Comparison of ENCODE assay signal across 9 mouse cellular contexts in genomic region chr10:93915531-93916275, GRCm38 (mm10). TPM values are rescaled to one million over a fixed set of nuclear protein-coding genes. Genes with fewer than 3 reads are reported as not detected.
DNase-seq lines count a peak whose midpoint lies in the region; ATAC-seq and TF ChIP-seq lines count a peak whose summit lies in the region.
"Had no signal": no experiment of that assay in that cellular context is flagged by ENCODE, and none has a peak within 500 bp of the region (broad histone marks: within the 10 kb centered on the region; RNA-seq: fewer than 3 reads in every experiment).

No protein-coding gene starts in this region.

- no peak for TF ChIP-seq CTCF in forebrain, postnatal 0 days (IDR thresholded peaks at IDR 0.05; ENCODE audit: low read depth)

- DNase-seq in midbrain, embryonic 11.5 days (ENCODE audit: low spot score, missing footprints): peak; percentile 79
- no peak for DNase-seq in midbrain, embryonic 14.5 days
- DNase-seq in embryonic facial prominence, embryonic 11.5 days (ENCODE audit: low spot score): peak; percentile 54
- DNase-seq in forebrain, postnatal 0 days: no peak
- DNase-seq in thymus, postnatal 25 days: peak; percentile 52
- no peak for DNase-seq in right cerebral cortex, postnatal 36 days (ENCODE audit: low spot score in 2 of 2)
- DNase-seq in ovary, postnatal 36 days (ENCODE audit: low spot score): no peak
- DNase-seq: lung, adult 18-20 months had no signal

- no peak for ATAC-seq in midbrain, embryonic 11.5 days (ENCODE audit: low FRiP score)
- no peak for ATAC-seq in midbrain, embryonic 14.5 days (ENCODE audit: low FRiP score, low TSS enrichment)
- ATAC-seq in embryonic facial prominence, embryonic 11.5 days (replicated peaks; ENCODE audit: insufficient number of reproducible peaks, low FRiP score, low TSS enrichment, low read depth): 0 out of 2 replicates have a peak, but pooled peaks have one; percentile 59
- ATAC-seq in forebrain, postnatal 0 days: no peak; the same call in 1 of the 2 replicates

- no peaks in the 10 kb centered on the region for H3K36me3 ChIP-seq in midbrain, embryonic 11.5 days (ENCODE audit: control insufficient read depth, insufficient read depth, low read length)
- H3K36me3 ChIP-seq in midbrain, embryonic 14.5 days (ENCODE audit: control insufficient read depth, insufficient read depth, low read length): no peaks in the 10 kb centered on the region
- no peaks in the 10 kb centered on the region for H3K36me3 ChIP-seq in embryonic facial prominence, embryonic 11.5 days (replicated peaks; ENCODE audit: control insufficient read depth, insufficient read depth, low read depth, low read length)
- no peaks in the 10 kb centered on the region for H3K36me3 ChIP-seq in forebrain, postnatal 0 days (ENCODE audit: insufficient read depth)

- no peaks in the 10 kb centered on the region for H3K27me3 ChIP-seq in midbrain, embryonic 11.5 days (ENCODE audit: control insufficient read depth, insufficient read depth, low read length)
- no peaks in the 10 kb centered on the region for H3K27me3 ChIP-seq in midbrain, embryonic 14.5 days (ENCODE audit: control insufficient read depth, insufficient read depth, low read length)
- H3K27me3 ChIP-seq in embryonic facial prominence, embryonic 11.5 days (ENCODE audit: control insufficient read depth, insufficient read depth, low read length): no peaks in the 10 kb centered on the region
- no peaks in the 10 kb centered on the region for H3K27me3 ChIP-seq in forebrain, postnatal 0 days (ENCODE audit: insufficient read depth, low read length)

- H3K9me3 ChIP-seq in midbrain, embryonic 11.5 days (ENCODE audit: control insufficient read depth, low read length): no peaks in the 10 kb centered on the region
- H3K9me3 ChIP-seq in midbrain, embryonic 14.5 days (ENCODE audit: control insufficient read depth, low read length): no peaks in the 10 kb centered on the region
- H3K9me3 ChIP-seq in embryonic facial prominence, embryonic 11.5 days (replicated peaks; ENCODE audit: control insufficient read depth, low read length): no peaks in the 10 kb centered on the region
- no peaks in the 10 kb centered on the region for H3K9me3 ChIP-seq in forebrain, postnatal 0 days (ENCODE audit: low read length)

- no peak overlapping the region for H3K4me3 ChIP-seq in midbrain, embryonic 11.5 days (ENCODE audit: low read depth, low read length)
- H3K4me3 ChIP-seq in midbrain, embryonic 14.5 days (replicated peaks; ENCODE audit: low read depth, low read length): no peak overlapping the region
- no peak overlapping the region for H3K4me3 ChIP-seq in embryonic facial prominence, embryonic 11.5 days (ENCODE audit: low read depth, low read length)
- no peak overlapping the region for H3K4me3 ChIP-seq in forebrain, postnatal 0 days (ENCODE audit: low read depth, low read length)

- WGBS in midbrain, embryonic 11.5 days: 42% methylated on average over 11 of the region's 11 CpGs
- 44% methylated on average over 11 of the region's 11 CpGs for WGBS in midbrain, embryonic 14.5 days
- WGBS in embryonic facial prominence, embryonic 11.5 days: 25% methylated on average over 11 of the region's 11 CpGs
- 16% methylated on average over 11 of the region's 11 CpGs for WGBS in forebrain, postnatal 0 days

- H3K4me1 ChIP-seq in midbrain, embryonic 11.5 days (ENCODE audit: control insufficient read depth, insufficient read depth, low read length): no peaks in the 10 kb centered on the region
- no peaks in the 10 kb centered on the region for H3K4me1 ChIP-seq in midbrain, embryonic 14.5 days (ENCODE audit: control insufficient read depth, insufficient read depth, low read length)
- H3K4me1 ChIP-seq in embryonic facial prominence, embryonic 11.5 days (ENCODE audit: control insufficient read depth, insufficient read depth, low read length): no peaks in the 10 kb centered on the region
- peaks cover 5% of the 10 kb centered on the region; the same call in 1 of the 2 replicates for H3K4me1 ChIP-seq in forebrain, postnatal 0 days (ENCODE audit: insufficient read depth)

- no peak overlapping the region for H3K4me2 ChIP-seq in midbrain, embryonic 11.5 days
- no peak overlapping the region for H3K4me2 ChIP-seq in midbrain, embryonic 14.5 days (ENCODE audit: low read length)
- H3K4me2 ChIP-seq in embryonic facial prominence, embryonic 11.5 days (ENCODE audit: low read depth, low read length): no peak overlapping the region
- peak overlapping the region; percentile 10; the same call in 1 of the 2 replicates for H3K4me2 ChIP-seq in forebrain, postnatal 0 days (ENCODE audit: low read depth)

- H3K27ac ChIP-seq in midbrain, embryonic 11.5 days (ENCODE audit: low read depth, low read length): no peak overlapping the region
- H3K27ac ChIP-seq in midbrain, embryonic 14.5 days (replicated peaks; ENCODE audit: low read depth, low read length): no peak overlapping the region
- no peak overlapping the region for H3K27ac ChIP-seq in embryonic facial prominence, embryonic 11.5 days (replicated peaks; ENCODE audit: low read depth, low read length)
- H3K27ac ChIP-seq in forebrain, postnatal 0 days (ENCODE audit: low read depth, low read length): no peak overlapping the region
- H3K27ac ChIP-seq: kidney, postnatal 0 days had no signal

- H3K9ac ChIP-seq in midbrain, embryonic 11.5 days (ENCODE audit: low read length): no peak overlapping the region
- H3K9ac ChIP-seq in midbrain, embryonic 14.5 days (replicated peaks; ENCODE audit: low read length): no peak overlapping the region
- H3K9ac ChIP-seq in embryonic facial prominence, embryonic 11.5 days (replicated peaks; ENCODE audit: low read length): no peak overlapping the region
- H3K9ac ChIP-seq in forebrain, postnatal 0 days: no peak overlapping the region

RNA-seq across cellular contexts. Expression of gene Metap2, which starts 18.8 kb away (rescaled TPM):
- polyA plus RNA-seq in midbrain, embryonic 11.5 days (2014; fragmentation: Nextera tagmentation; extraction: Ambion mirVana): 243 and 247 TPM in 2 replicates
- 142 and 173 TPM in 2 replicates for polyA plus RNA-seq in midbrain, embryonic 14.5 days (2014; fragmentation: Nextera tagmentation; extraction: Ambion mirVana)
- polyA plus RNA-seq in embryonic facial prominence, embryonic 11.5 days (2014; fragmentation: Nextera tagmentation; extraction: Ambion mirVana): 243 and 272 TPM in 2 replicates
- total RNA-seq in forebrain, postnatal 0 days (2014; rRNA removed): 89.2 and 106 TPM in 2 replicates
- polyA plus RNA-seq in forebrain, postnatal 0 days (2015; fragmentation: Nextera tagmentation; extraction: Ambion mirVana): 144 and 146 TPM in 2 replicates

Comparison
In these comparisons a context has a peak if more than half of its experiments do, and no peak if none do; other contexts are left out.
1. DNase-seq: peak in midbrain, embryonic 11.5 days (single experiment), embryonic facial prominence, embryonic 11.5 days (single experiment) and thymus, postnatal 25 days (single experiment); none in midbrain, embryonic 14.5 days (single experiment), forebrain, postnatal 0 days (single experiment), right cerebral cortex, postnatal 36 days (0 of 2) and ovary, postnatal 36 days (single experiment).